Mouse (Mus musculus): Measurements from ENCODE around the gene Msh5.

Gene Msh5

GRCm38 (mm10) chr17:35070556-35071229, 24.1 kb upstream of the Msh5 start:
- DNase-seq (ENCODE audit: low spot score in 2 of 2) = no peak

DNA sequence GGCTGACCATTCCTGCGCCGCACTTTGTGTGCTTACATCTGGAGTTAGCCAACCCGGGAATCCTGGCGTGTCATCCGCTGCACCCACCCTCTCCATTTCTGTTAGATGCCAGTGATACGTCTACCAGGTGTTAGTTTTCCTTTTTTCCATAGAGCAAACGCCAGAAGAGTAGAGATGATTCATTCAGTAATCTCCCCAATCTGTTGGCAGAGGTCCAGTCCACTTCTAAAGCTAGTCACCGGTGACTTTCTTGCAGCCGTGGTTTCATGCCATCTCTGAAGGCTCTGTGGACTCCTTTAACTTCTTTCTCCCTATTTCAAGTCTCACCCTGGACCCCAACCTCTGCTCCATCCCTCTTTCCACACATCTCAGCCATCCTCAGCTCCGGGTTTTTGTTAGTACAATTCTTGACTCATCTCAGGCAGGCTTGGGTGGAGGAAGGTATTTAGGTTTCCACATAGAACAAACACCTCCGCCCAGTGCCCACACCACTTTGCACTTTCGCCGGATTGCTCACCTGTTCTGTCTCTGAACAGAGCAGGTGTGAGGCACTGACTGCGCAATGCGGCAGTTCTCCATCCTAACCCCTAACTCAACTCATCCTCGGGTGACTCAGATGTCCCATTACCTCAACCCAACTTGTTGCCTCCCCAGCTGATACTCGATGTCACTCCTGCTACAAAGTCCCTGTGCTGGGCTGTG, 21.8 kb upstream of the Msh5 start:
- no peak for DNase-seq (ENCODE audit: low spot score in 2 of 2)

DNA sequence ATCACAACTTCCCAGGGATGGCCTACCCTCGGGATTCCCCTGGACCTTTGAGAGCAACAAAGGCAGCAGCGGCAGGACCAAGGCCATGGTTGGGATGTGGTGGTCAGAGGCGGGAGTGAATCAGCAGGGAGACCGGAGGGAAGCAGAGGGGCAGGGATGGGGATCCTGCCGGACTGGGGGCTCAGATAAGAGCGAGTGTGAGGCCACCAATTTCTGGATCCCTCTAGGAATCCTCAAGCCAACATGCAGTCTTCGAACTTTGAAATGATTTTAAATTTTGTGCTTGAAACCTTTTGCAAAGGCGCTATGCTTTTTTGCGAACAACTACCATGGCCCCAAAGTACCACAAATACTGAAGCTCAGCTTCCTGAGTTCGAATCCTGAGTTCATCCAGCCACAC, 19.5 kb upstream of the Msh5 start, which contains the start of gene Mpig6b:
Gene Mpig6b (minus strand): TSS at position 101 of the 400 bp plus-strand sequence.
- DNase-seq (ENCODE audit: low spot score in 2 of 2) = no peak

- DNase-seq (ENCODE audit: low spot score in 2 of 2) = no peak
These were observed 18.7 kb upstream of the Msh5 start, which contains the start of gene Ly6g6c for GRCm38 (mm10) chr17:35064951-35065947. Gene Ly6g6c (plus strand): TSS chr17:35065388.

- no peak for DNase-seq (ENCODE audit: low spot score in 2 of 2)
These were observed 17.9 kb upstream of the Msh5 start for GRCm38 (mm10) chr17:35064378-35064877.

- DNase-seq (ENCODE audit: low spot score in 2 of 2) = no peak
These were observed 16.9 kb upstream of the Msh5 start for GRCm38 (mm10) chr17:35063466-35063865.

GRCm38 (mm10) chr17:35061299-35061698, 14.8 kb upstream of the Msh5 start:
- no peak for DNase-seq (ENCODE audit: low spot score in 2 of 2)

DNA sequence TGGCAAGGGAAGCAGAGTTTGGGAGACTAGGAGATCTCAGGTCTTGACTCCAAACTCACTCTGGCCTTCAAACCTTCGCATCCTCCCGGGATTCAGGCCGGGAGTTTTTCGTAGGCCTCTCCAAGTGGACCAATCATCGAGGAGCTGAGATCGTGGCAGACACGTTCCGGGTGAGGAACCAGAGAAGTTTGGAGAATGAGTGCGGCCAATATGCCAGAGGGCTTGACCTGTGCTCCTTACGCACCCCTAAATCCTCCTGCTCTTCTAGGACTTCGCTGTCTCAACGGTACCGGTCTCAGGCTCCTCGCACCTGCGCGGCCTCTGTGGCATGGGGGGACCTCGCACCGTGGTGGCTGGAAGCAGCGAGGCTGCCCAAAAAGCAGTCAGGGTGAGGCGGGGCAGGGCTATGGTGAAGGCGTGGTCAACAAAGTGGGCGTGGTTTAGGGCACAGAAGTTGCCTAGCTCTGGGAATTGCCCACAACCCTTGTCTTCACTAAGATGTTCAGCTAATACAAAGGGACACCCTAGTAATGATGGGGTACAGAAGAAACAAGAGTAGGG, 14.3 kb upstream of the Msh5 start:
- no peak for DNase-seq (ENCODE audit: low spot score in 2 of 2)

- no peak for DNase-seq (ENCODE audit: low spot score in 2 of 2)
These were observed 13.5 kb upstream of the Msh5 start for GRCm38 (mm10) chr17:35060071-35060470.

DNA sequence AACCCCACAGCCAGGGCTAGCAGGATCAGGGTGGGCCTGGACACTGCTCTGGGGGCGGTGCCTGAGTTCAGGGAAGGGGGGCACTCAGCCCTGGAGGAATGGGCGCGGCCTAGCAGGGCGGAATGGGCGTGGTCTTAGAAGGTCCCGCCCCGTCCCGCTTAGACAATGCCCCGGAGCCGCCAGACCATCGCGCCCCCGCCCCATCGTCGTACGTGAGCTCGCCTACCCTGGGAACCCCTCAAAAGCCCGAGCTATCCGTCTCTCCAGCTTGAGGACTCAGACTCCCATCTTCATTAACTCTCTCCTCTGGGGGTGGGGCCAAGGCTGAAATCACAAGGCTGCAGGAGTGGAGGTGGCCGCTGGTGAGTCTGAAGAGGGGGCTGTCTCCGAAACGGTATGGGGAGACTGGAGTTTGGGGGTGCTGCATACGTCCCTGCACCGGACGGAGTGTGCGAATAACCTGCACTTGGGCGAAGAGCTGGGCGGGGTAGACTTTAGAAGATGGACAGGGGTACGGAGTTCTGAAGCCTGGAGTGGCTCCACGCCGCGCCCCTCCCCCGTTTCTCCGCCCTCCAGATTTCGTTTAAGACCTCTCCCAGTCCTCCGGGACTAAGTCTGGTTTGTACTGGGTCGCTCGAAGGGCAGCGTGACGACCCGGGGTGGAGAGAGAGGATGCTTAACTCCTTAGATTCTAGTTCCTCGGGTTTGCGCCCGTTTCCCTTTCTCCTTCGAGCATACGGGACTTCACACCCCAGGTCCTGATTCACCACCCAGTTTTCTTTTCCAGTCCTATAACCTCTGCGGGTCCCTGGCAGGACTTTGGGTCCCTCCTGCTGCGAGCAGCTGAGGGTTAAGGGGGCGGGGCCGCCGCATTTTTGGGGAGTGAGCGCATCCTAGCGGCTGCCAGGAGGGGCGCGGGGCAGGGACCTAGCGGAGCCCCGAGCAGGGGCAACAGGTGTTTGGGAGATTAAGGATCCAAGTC, 12.7 kb upstream of the Msh5 start, which contains the start of gene Ddah2:
Gene Ddah2 (plus strand): TSS at position 125 of the 982 bp plus-strand sequence.
- DNase-seq (ENCODE audit: low spot score in 2 of 2) = peak; percentile 45 to 49

DNA sequence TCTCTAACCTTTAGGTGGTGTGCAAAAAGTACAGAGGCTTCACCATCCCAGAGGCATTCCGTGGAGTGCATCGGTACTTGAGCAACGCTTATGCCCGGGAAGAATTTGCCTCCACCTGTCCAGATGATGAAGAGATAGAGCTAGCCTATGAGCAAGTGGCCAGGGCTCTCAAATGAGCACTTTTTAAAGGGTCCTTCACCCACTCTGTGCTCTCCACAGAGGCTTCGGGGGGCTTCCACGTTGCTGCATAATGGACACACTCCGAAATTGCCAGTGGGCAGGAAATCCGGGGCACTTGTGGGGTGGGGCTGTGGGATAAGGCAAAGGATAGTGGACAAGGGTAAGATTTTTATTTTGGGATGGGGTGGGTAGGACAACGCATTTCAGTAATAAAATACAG, 11.8 kb upstream of the Msh5 start:
- no peak for DNase-seq (ENCODE audit: low spot score in 2 of 2)

DNA sequence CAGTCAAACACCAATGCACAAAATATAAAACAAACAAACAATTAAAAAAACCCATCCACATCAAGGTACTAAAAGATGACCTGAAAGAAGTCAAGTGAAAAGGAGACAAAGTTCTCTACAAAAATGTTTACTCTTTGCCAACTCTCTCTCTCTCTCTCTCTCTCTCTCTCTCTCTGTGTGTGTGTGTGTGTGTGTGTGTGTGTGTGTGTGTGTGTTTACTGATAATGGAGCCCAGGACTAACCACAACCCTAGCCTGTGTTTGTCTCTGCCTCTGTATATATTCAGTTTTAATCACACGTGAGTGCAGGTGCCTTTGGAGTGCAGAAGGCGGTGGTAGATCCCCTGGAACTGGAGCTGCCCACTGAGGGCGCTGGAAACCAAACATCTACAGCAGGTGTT, 10.5 kb upstream of the Msh5 start:
- no peak for DNase-seq (ENCODE audit: low spot score in 2 of 2)

DNA sequence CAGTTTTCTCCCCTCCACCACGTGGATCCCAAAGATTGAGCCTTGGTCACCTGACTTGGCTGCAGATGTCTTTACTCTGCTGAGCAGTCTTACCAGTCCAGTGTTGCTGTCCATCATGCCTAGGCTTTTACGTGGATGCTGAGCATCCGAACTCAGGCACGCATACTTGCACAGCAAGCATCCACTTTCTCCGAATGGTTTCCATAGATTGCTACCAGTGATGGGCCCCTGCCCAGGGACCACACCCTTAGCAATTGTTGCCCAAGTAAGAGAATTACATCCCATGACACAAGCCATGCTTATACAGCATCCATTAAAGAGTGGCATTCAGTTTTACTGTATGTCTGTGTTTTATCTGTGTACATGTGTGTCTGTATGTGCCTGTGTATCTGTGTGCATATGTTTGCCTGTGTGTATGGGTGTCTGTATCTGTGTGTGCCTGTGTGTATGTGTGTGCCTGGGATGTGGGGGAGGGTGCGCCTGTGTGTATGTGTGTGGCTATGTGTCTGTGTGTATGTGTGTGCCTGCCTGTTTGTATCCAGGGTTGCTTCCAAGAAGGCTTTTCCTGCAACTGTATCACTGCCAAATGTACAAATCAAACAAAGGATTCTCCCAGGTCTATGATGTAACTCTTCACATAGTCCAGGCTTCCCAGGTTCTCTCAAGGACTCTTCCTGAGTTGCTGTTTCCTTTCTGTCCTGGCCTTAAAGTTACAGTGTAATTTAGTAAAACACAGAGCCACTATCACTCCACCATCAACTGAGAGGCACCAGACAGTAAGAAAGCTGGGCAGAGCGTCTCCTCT, 9.3 kb upstream of the Msh5 start:
- no peak for DNase-seq (ENCODE audit: low spot score in 2 of 2)

DNA sequence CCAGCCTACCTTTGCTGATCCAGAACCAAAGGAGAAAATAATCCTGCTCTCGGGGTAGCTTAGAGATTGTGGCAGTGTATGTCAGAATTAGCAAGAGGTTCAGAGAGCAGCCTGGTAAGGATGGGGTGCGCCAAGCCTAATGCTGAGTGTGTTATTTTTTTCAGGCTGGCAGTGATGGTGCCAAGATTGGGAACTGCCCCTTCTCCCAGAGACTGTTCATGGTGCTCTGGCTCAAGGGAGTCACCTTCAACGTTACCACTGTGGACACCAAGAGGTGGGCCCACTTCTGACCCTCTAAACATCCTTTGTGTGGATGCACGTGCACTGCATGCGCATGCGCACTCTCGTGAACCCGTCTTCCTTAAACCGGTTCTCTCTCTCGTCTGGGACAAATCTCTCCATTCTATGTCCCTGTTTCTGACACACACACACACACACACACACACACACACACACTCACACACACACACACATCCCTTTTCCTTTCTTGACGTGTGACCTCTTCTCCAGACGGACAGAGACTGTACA, 5.8 kb upstream of the Msh5 start:
- no peak for DNase-seq (ENCODE audit: low spot score in 2 of 2)

DNA sequence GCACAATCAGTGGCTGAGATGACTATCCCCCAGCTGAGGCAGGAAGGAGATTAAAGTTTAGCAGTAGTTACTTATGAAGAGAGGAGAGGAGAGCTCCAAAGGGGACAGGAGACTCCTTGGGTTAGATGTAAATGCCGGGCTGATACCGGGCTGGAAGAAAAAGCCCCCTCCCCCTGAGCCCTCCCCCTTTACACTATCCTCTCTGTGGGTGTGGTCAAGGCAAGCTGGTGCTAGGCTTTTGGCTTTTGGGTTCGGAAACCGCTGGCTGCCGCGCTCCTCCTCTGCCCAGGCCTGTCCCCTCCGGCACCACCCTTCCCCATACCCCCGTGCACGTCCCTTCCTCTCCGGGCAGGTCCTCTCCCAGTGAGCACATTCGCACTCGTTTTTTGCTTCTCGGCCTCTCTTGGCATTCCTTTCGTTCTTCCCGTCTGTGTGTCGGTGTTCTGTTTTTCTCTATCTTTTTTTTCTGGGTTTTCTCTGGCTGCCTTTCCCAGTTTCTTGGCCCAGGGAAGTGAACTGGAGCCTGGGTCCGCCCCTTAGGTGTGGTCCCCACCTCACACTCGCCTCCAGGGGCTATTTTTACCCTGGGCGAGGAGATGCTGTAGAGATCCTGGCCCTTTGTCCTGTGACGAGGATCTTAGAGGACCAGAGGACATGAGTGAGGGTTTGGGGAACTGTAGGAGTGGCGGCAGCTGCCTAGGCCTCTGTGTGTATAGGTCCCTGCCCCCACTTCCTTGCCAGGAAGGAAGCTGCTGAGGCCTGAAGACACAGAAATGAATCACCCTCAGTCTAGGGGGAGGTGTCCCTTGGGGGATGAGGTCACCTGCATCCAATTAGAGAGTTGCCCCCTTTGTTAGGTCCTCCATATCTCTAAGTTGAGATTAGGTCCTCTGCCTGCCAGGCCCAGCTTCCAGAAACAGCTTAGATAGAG, 4.9 kb upstream of the Msh5 start:
- DNase-seq (ENCODE audit: low spot score in 2 of 2) = no peak

GRCm38 (mm10) chr17:35050126-35050750, 3.7 kb upstream of the Msh5 start:
- DNase-seq (ENCODE audit: low spot score in 2 of 2) = no peak

- DNase-seq (ENCODE audit: low spot score in 2 of 2) = no peak
These were observed 3.0 kb upstream of the Msh5 start, which contains the start of gene Clic1 for GRCm38 (mm10) chr17:35049561-35050016. Gene Clic1 (plus strand): TSS chr17:35049966.

All from right cerebral cortex, postnatal 36 days (tissue).